ENCODE assay signal across 15 mouse cellular contexts in genomic region chr13:59530491-59530890, GRCm38 (mm10). TPM values are rescaled to one million over a fixed set of nuclear protein-coding genes. Genes with fewer than 3 reads are reported as not detected.
A peak's percentile ranks its signal among the peaks of the same experiment; 100 is the strongest.
DNase-seq lines count a peak whose midpoint lies in the region; ATAC-seq lines count a peak whose summit lies in the region.
"Had no signal": no experiment of that assay in that cellular context is flagged by ENCODE, and none has a peak within 500 bp of the region (broad histone marks: within the 10 kb centered on the region; RNA-seq: fewer than 3 reads in every experiment).

No protein-coding gene starts in this region.

- peak; percentile 60 for DNase-seq in CD4-positive, CD25-positive, alpha-beta regulatory T cell, adult 2 months (ENCODE audit: low read depth, low spot score)
- DNase-seq in T-cell, adult 2 months (ENCODE audit: low spot score): peak; percentile 46
- no peak for DNase-seq in testis, postnatal 14 days (ENCODE audit: low spot score)
- DNase-seq in adrenal gland, postnatal 36 days: no peak
- DNase-seq in kidney, postnatal 4 days: no peak
- DNase-seq: cerebellum, adult 11 months; cerebellum, adult 2 months; cerebellum, adult 9-11 months; gastrocnemius, postnatal 10 days; gastrocnemius, postnatal 36 days had no signal

- ATAC-seq in inflammation-experienced regulatory T-cells, adult 6 months: peak; percentile 67
- ATAC-seq: forebrain, embryonic 13.5 days; forebrain, embryonic 16.5 days; hindbrain, embryonic 16.5 days; intestine, postnatal 0 days had no signal

RNA-seq across cellular contexts. Expression of gene Agtpbp1, which starts 54.5 kb away (rescaled TPM):
- 10 to 100 TPM; 18.0 to 23.2 (median 18.3) TPM for polyA plus RNA-seq in inflammation-experienced regulatory T-cells, adult 6 months (2017; shearing (Covaris generic))
- 10 to 100 TPM; 35.8 to 41.9 TPM for total RNA-seq in adrenal gland, postnatal 36 days (2021)

RNA-seq across cellular contexts. Expression of gene Naa35, which starts 54.6 kb away (rescaled TPM):
- polyA plus RNA-seq in inflammation-experienced regulatory T-cells, adult 6 months (2017; shearing (Covaris generic)): 10 to 100 TPM; 93.0 to 99.2 (median 98.7) TPM
- 10 to 100 TPM; 69.9 to 72.4 TPM for total RNA-seq in adrenal gland, postnatal 36 days (2021)

Comparison
In these comparisons a context has a peak if more than half of its experiments do, and no peak if none do; other contexts are left out.
1. DNase-seq: peak in CD4-positive, CD25-positive, alpha-beta regulatory T cell, adult 2 months (single experiment) and T-cell, adult 2 months (single experiment); none in testis, postnatal 14 days (single experiment), adrenal gland, postnatal 36 days (0 of 2) and kidney, postnatal 4 days (0 of 2).